Mouse (Mus musculus): ENCODE data around the gene Vwf.

The Vwf gene

GRCm38 (mm10) chr6:125585579-125585978 lies 39.0 kb downstream of the Vwf start:
- no peak for DNase-seq (ENCODE audit: extremely low read depth, low read depth, low spot score)

DNA sequence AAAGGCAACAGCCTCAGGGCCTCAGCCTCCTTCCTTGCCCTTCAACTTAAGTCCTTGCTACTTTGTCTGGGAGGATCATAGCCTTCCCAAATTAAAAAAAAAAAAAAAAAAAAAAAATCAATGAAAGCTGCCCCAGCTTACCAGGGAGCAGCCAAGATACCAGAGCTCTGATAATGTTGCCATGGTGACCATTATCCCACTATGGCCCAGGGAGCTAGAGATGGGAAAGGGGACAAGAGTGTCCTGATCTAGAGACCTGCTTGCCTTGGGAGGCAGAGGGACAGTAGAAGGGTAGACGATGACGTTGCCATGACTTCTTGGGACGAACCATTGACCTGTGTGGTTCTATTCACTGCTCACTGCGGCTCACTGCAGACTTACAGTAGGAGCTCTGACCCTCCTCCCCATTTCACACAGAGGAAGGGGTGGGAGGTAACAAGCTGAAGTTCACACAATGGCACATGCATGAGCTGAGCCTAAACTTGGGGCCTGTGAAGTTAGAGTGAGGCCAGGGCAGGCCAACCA lies 39.5 kb downstream of the Vwf start:
- DNase-seq (ENCODE audit: extremely low read depth, low read depth, low spot score), result no peak

DNA sequence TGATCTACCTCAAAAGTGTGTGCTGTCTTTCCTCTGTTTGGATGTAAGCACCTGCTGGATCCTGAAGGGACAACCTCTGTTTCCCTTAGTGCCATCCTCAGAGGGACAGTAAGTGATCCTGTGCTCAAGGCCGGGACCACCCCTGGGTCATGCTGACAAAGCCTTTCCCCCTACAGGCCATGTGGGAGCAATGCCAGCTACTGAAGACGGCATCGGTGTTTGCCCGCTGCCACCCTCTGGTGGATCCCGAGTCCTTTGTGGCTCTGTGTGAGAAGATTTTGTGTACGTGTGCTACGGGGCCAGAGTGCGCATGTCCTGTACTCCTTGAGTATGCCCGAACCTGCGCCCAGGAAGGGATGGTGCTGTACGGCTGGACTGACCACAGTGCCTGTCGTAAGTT lies 41.7 kb downstream of the Vwf start:
- DNase-seq (ENCODE audit: extremely low read depth, low read depth, low spot score), result no peak

DNA sequence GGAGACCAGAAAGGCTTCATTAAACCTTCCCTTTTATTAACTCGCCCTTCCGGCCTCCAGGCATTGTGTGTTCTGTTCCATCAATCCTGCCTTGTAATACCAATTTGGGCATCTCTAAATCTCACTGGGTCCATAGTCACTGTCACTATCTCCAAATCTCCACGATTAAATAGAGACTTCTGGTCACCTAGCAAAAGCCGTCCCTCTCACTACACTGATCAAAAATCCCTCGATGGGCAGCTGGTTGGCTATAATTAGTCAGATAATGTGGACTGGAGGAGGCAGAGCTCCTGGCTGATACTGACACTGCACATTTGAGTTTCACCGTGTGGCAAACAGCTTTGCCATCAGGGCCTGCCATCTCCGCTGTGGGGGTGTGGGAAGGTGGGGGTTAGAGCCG lies 42.5 kb downstream of the Vwf start:
- no peak for DNase-seq (ENCODE audit: extremely low read depth, low read depth, low spot score)

DNA sequence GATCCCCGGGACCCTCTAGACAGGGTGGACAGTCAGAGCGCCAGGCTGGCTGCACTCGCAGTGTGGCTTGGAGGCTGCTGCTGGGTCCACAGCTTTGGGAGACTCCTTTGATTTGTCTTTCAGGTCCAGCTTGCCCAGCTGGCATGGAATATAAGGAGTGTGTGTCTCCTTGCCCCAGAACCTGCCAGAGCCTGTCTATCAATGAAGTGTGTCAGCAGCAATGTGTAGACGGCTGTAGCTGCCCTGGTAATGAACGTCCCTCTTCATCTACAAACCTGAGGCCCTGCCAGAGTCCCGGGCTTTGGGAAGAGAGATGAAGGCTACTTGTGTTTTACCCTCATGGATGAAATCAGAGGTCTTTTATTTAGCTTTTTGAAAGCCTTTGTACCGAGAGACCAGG lies 43.5 kb downstream of the Vwf start:
- no peak for DNase-seq (ENCODE audit: extremely low read depth, low read depth, low spot score)

DNA sequence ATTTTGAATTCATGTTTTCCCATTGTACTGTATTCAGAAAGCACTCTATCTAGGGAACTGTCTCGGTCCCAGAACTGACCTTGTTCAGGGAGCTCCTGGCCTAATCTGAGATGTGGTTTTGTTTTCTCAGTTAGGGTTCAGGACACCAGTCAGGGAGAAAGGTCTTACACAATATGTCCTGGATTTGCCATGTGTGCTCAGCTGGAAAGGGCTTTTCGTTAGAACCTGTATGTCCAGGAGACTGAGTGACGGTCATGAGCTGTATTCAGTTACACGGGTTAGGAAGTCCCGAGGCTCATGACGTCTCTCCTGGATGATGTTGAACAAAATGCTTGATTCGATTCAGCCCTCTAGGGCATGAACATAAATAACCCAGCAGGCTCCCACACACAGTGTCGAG lies 43.9 kb downstream of the Vwf start:
- DNase-seq (ENCODE audit: extremely low read depth, low read depth, low spot score), result no peak

- DNase-seq (ENCODE audit: extremely low read depth, low read depth, low spot score), result no peak
Measured at GRCm38 (mm10) chr6:125591652-125592385, 45.2 kb downstream of the Vwf start.

- DNase-seq (ENCODE audit: extremely low read depth, low read depth, low spot score), result no peak
Measured at GRCm38 (mm10) chr6:125592536-125592935, 46.0 kb downstream of the Vwf start.

DNA sequence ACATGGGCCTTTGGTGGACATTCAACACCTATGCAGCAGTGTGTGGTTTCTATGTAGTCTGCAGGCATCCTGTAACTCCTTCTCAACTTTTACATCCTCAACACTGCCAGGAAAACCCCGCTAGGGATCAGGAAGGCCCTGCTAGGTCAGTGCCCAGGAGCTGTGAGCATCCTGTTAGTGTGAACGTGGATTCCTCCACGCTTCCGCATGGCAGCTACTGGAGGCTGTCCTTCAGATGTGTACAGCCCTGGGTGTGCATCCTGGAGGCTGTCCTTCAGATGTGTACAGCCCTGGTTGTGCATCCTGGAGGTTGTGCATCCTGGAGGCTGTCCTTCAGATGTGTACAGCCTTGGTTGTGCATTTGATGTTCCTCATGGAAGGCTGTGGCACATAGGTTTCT lies 47.7 kb downstream of the Vwf start:
- no peak for DNase-seq (ENCODE audit: extremely low read depth, low read depth, low spot score)

GRCm38 (mm10) chr6:125594825-125595224 lies 48.3 kb downstream of the Vwf start:
- DNase-seq (ENCODE audit: extremely low read depth, low read depth, low spot score), result no peak

DNA sequence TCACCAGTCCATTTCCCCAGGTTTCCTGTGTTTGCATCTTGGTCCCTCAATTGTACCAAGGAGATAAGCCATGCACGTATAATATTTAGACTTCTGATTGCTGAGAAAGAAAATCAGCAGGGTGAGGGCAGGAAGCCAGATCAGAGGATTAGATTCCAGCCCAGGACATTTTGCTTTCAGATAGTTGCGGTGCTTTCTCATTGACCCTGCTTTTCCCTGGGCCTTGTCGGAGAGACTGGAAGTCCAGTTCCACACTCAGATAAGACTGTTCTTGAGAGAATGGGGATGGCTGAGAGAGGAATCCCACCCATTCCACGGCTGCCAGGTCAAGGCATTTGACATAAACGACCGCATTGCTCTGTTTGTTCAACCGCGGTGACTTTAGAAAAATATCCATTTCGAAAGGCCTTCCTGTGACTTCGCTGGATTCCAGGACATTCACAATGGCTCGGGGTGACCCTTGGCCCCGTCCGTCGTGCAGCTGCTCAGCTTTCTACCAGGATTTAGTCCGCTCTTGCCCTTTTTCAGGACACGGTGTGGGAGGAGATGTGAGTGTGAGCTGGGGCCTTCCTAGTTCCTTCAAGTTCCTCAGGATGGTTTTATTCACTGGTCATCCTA lies 50.2 kb downstream of the Vwf start:
- no peak for DNase-seq (ENCODE audit: extremely low read depth, low read depth, low spot score)

GRCm38 (mm10) chr6:125597716-125598115 lies 51.1 kb downstream of the Vwf start:
- no peak for DNase-seq (ENCODE audit: extremely low read depth, low read depth, low spot score)

GRCm38 (mm10) chr6:125600036-125600558 lies 53.5 kb downstream of the Vwf start:
- no peak for DNase-seq (ENCODE audit: extremely low read depth, low read depth, low spot score)

DNA sequence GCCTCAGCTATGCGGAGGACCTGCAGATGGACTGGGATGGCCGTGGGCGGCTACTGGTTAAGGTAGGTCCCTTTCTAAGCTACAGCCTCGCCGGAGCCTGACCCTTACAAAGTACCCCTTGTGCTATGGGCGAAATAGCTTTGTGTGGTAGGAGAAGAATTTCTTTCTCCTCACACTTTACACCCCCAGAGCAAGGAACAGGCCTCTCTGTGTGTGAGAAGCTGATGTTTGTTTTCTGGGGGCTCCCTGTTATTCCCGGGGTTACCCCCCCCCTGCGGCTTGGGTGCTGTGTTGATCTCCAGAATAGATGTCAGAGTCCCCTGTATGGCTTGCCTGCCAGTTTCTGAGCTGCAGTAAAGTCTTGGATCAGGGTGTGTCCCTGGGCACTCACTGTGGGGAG lies 54.1 kb downstream of the Vwf start:
- DNase-seq (ENCODE audit: extremely low read depth, low read depth, low spot score), result no peak

GRCm38 (mm10) chr6:125601190-125601589 lies 54.6 kb downstream of the Vwf start:
- DNase-seq (ENCODE audit: extremely low read depth, low read depth, low spot score), result no peak

DNA sequence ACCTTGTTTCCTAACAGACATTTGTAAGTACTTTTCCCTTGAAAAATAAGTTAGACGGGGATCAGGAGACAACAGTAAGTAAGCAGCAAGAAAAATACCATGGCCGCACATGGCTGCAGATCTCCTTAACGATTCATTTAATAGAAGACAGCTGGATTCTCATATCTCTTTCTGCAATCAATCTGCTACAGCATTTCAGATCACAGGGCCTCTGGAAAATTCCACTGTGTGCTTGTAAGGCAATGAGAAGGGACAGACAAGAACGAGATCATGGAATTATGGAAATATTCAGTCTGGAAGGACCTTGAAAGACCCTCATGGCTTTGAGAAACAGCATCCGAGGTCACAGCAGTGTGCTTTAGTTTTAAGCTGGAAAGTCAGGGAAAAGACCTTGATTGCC lies 55.2 kb downstream of the Vwf start:
- no peak for DNase-seq (ENCODE audit: extremely low read depth, low read depth, low spot score)

DNA sequence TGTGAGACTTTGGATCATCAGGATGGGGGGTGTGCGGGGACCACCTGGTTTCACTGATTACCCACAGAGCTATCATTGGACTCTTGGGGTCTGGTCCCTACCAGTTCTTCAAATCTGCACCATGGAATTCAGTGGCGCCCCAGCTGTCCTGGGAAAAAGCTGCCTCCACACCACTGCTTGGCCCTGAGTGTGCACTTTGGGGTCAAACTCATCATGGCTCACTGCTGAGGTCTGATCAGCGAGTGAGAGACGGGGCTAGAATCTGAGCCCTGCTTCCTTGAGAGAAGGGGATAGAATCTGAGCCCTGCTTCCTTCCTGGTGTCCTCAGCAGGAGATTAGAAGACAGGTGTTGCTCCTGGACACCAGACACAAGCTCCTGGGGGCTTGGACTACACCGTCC lies 55.8 kb downstream of the Vwf start:
- no peak for DNase-seq (ENCODE audit: extremely low read depth, low read depth, low spot score)

GRCm38 (mm10) chr6:125603234-125603633 lies 56.7 kb downstream of the Vwf start:
- no peak for DNase-seq (ENCODE audit: extremely low read depth, low read depth, low spot score)

DNA sequence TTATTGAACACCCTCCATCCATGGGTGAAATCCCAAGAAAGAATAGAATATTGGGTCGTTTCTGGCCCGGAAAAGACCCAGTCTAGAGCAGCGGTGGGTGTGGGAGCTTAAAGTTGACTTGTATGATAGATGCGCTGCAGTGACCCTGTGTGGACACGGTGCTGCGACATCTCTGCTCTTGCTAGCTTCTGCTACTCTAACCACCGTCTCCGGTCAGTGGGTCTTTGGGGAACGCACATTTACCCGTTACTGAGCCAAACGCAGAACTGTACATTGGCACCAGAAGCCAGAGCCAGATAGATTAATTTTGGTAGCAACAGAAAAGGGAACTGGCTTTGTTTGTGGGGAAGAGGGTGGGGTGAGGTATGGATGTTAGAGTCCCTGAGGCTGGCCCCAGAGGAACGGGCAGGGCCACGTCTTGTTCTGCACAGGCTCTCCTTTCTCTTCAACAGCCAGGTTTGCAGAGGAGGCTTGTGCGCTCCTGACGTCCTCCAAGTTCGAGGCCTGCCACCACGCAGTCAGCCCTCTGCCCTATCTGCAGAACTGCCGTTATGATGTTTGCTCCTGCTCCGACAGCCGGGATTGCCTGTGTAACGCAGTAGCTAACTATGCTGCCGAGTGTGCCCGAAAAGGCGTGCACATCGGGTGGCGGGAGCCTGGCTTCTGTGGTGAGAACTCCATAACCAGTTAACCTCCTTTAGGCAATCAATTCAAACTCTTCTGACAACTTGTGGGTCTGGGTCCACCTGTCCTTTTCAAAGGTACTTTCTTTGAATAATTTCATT lies 57.3 kb downstream of the Vwf start:
- DNase-seq (ENCODE audit: extremely low read depth, low read depth, low spot score), result no peak

DNA sequence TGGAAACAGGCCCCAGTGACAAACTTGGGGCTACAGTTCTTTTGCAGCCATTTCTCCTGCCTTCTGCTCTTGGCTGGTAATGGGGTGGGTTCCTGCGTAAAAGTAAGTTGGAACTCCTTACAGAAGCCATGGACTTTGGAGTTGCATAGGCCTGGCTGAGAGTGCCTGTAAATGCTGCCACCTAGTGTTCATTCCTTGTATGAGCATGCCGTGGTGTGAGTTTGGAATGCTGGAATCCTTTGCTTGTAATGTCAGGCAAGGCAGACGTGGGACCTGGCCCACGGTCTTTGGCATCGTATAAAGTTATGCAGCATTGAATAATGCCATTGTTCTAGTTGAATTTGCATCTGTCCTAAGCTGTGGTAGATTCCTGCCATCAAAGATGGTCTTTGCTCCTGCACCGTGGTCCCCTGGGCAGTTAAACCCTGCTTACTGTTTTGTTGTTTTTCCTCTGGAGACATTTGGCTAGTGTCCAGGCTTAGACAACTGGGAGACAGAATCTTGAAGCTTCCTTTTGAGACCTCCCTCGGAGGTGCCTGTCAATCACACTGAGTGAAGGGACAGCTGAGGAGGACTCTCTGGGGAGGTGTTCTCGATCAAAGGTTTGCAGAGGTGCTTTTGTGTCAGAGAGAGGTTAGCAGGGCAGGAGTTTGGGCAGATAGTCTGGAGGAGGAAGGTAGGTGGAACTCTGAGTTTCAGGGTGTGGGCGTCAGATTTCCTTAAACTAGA lies 58.1 kb downstream of the Vwf start:
- no peak for DNase-seq (ENCODE audit: extremely low read depth, low read depth, low spot score)

- DNase-seq (ENCODE audit: extremely low read depth, low read depth, low spot score), result no peak
Measured at GRCm38 (mm10) chr6:125609025-125609424, 62.5 kb downstream of the Vwf start.

All from fat pad, adult 2 months (tissue).